Mouse (Mus musculus): ENCODE results near the gene Atg5. TPM values are rescaled to one million over a fixed set of nuclear protein-coding genes. Genes with fewer than 3 reads are reported as not detected.
"Not testable (repeated sequence)": the region's sequence is repeated elsewhere in the genome, so short reads cannot be mapped to it uniquely, and the experiment has no call there.

Gene Atg5
- polyA plus RNA-seq, 1 experiment, result 0.45 TPM

- TF ChIP-seq TAL1 (IDR thresholded peaks at IDR 0.05; ENCODE audit: low read length) (no peak), GATA1 (IDR thresholded peaks at IDR 0.05; ENCODE audit: low read length) (no peak)
- peaks cover 4% of the 10 kb centered on the region for H3K4me1 ChIP-seq (ENCODE audit: control insufficient read depth)
- H3K36me3 ChIP-seq (ENCODE audit: control insufficient read depth), result peaks cover 18% of the 10 kb centered on the region
- no peaks in the 10 kb centered on the region for H3K27me3 ChIP-seq (ENCODE audit: control insufficient read depth)
- H3K9me3 ChIP-seq (ENCODE audit: control insufficient read depth, low read length), result no peaks in the 10 kb centered on the region
- no peak overlapping the region for H3K4me3 ChIP-seq (replicated peaks)
These were observed 57.7 kb downstream of the Atg5 start for GRCm38 (mm10) chr10:44325551-44326500.

DNA sequence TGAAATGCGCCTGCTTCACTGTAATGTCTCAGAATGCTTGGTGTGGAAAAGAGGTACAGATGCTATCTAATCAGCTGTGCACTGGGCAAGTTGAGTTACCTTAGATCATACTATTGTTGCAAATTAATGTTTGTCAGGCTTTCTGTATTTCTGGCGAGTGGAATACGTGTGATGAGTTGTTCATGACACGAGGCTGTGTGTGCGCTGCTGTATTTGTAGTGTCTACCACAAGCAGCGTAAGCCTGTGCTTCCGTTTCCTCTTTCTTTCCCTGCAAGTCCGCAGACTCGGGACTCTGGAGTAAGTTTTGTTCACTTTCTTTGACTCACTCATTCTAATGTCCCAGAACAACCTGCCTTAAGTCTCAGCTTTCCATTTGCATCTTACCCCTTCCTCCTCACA, 58.9 kb downstream of the Atg5 start:
- Histone ChIP-seq H3K27me3 (ENCODE audit: control insufficient read depth) (no peaks in the 10 kb centered on the region), H3K9me3 (ENCODE audit: control insufficient read depth, low read length) (no peaks in the 10 kb centered on the region), H3K4me1 (ENCODE audit: control insufficient read depth) (peaks cover 12% of the 10 kb centered on the region), H3K4me3 (replicated peaks) (no peak overlapping the region), H3K36me3 (ENCODE audit: control insufficient read depth) (peaks cover 14% of the 10 kb centered on the region)
- TF ChIP-seq TAL1 (IDR thresholded peaks at IDR 0.05; ENCODE audit: low read length), result no peak
- TF ChIP-seq GATA1 (IDR thresholded peaks at IDR 0.05; ENCODE audit: low read length), result no peak

GRCm38 (mm10) chr10:44328347-44328746, 60.2 kb downstream of the Atg5 start:
- Histone ChIP-seq H3K4me1 (ENCODE audit: control insufficient read depth) (peaks cover 25% of the 10 kb centered on the region), H3K27me3 (ENCODE audit: control insufficient read depth) (no peaks in the 10 kb centered on the region), H3K4me3 (replicated peaks) (no peak overlapping the region), H3K36me3 (ENCODE audit: control insufficient read depth) (peaks cover 8% of the 10 kb centered on the region), H3K9me3 (ENCODE audit: control insufficient read depth, low read length) (no peaks in the 10 kb centered on the region)
- TF ChIP-seq GATA1 (IDR thresholded peaks at IDR 0.05; ENCODE audit: low read length) (no peak), TAL1 (IDR thresholded peaks at IDR 0.05; ENCODE audit: low read length) (no peak)

DNA sequence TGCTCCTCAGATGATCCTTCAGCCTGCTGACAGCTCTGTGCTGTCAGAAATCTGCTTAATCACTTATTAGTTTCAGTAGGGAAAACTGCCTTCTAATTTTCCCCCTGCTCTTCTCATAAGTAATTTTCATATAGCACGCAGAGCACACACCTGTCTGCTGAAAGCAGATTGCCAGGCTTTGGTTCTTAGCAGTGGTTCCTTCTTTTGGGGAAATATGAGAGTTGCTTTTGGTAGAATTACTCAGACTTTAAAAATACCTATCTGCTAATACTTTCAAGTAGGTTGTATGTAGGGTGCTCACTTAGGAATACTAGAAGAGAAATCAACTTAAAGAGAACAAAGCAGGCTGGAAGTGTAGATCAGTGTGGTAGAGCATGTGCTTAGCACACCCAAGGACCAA, 62.6 kb downstream of the Atg5 start:
- no peak for TF ChIP-seq TAL1 (IDR thresholded peaks at IDR 0.05; ENCODE audit: low read length)
- no peak for TF ChIP-seq GATA1 (IDR thresholded peaks at IDR 0.05; ENCODE audit: low read length)
- H3K4me1 ChIP-seq (ENCODE audit: control insufficient read depth), result peaks cover 42% of the 10 kb centered on the region
- no peaks in the 10 kb centered on the region for H3K27me3 ChIP-seq (ENCODE audit: control insufficient read depth)
- H3K36me3 ChIP-seq (ENCODE audit: control insufficient read depth), result peaks cover 9% of the 10 kb centered on the region
- H3K4me3 ChIP-seq (replicated peaks), result no peak overlapping the region
- H3K9me3 ChIP-seq (ENCODE audit: control insufficient read depth, low read length), result no peaks in the 10 kb centered on the region

DNA sequence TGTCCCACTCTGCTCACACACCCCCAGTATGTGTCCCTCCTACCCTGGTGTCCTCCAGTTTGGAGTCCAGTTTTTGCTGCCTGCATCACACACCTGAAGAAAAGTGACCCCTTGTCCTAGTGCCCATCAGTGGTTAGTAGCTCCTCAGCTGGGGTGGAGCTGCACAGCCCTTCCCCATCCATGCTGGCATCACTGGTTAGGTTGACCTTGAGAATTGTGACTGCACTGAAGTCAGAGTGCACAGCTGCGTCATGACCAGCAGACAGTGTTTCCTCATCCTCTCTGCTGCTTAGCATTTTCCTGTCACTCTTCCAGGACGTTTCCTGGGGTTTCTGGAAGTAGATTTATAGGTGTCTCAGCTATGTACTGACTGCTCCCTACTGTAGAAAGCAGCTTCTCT, 63.3 kb downstream of the Atg5 start:
- TF ChIP-seq TAL1 (IDR thresholded peaks at IDR 0.05; ENCODE audit: low read length) (no peak), GATA1 (IDR thresholded peaks at IDR 0.05; ENCODE audit: low read length) (no peak)
- Histone ChIP-seq H3K4me3 (replicated peaks) (no peak overlapping the region), H3K9me3 (ENCODE audit: control insufficient read depth, low read length) (no peaks in the 10 kb centered on the region), H3K4me1 (ENCODE audit: control insufficient read depth) (peaks cover 48% of the 10 kb centered on the region), H3K36me3 (ENCODE audit: control insufficient read depth) (peaks cover 16% of the 10 kb centered on the region), H3K27me3 (ENCODE audit: control insufficient read depth) (no peaks in the 10 kb centered on the region)

DNA sequence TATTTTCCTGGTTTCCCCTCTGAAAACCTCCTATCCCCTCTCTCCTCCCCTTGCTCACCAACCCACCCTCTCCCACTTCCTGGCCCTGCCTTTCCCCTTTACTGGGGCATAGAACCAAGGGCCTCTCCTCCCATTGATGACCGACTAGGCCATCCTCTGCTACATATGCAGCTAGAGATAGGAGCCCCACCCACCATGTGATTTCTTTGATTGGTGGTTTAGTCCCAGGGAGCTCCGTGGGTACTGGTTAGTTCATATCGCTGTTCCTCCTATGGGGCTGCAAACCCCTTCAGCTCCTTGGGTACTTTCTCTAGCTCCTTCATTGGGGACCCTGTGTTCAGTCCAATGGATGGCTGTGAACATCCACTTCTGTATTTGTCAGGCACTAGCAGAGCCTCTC, 64.5 kb downstream of the Atg5 start:
- H3K36me3 ChIP-seq (ENCODE audit: control insufficient read depth), result peaks cover 17% of the 10 kb centered on the region
- H3K27me3 ChIP-seq (ENCODE audit: control insufficient read depth); H3K9me3 ChIP-seq (ENCODE audit: control insufficient read depth, low read length); H3K4me3 ChIP-seq (replicated peaks): not testable (repeated sequence)
- TF ChIP-seq TAL1 (IDR thresholded peaks at IDR 0.05; ENCODE audit: low read length) (peak; percentile 50; the same call in 2 of the 3 replicates), GATA1 (IDR thresholded peaks at IDR 0.05; ENCODE audit: low read length) (0 out of 2 replicates have a peak, but pooled peaks have one; percentile 22)
- H3K4me1 ChIP-seq (ENCODE audit: control insufficient read depth), result peaks cover 60% of the 10 kb centered on the region

DNA sequence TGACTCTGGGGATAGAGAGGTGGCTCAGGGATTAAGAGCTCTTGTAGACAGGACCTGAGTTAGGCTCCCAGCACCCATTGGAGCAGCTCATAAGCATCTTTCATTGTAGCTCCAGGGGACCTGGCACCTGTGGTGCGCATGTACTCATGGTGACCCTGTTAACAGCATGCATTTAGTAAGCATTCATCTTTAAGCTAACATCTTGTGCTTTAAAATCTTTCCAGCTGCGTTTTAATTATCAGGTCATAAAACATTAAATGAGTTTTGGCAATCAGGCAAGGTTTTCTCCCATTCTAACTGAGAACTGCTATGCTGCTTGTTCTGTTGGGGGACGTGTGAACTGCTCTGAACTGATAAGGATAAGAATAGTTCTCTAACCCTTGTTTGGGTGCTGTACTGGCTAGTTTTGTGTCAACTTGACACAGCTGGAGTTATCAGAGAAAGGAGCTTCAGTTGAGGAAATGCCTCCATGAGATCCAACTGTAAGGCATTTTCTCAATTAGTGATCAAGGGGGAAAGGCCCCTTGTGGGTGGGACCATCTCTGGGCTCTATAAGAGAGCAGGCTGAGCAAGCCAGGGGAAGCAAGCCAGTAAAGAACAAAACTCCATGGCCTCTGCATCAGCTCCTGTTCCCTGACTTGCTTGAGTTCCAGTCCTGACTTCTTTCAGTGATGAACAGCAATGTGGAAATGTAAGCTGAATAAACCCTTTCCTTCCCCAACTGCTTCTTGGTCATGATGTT, 68.7 kb downstream of the Atg5 start:
- H3K4me1 ChIP-seq (ENCODE audit: control insufficient read depth), result peaks cover 73% of the 10 kb centered on the region

GRCm38 (mm10) chr10:44338571-44338970, 70.4 kb downstream of the Atg5 start:
- H3K27me3 ChIP-seq (ENCODE audit: control insufficient read depth), result no peaks in the 10 kb centered on the region
- TF ChIP-seq GATA1 (IDR thresholded peaks at IDR 0.05; ENCODE audit: low read length) (no peak), TAL1 (IDR thresholded peaks at IDR 0.05; ENCODE audit: low read length) (no peak)
- peaks cover 56% of the 10 kb centered on the region for H3K4me1 ChIP-seq (ENCODE audit: control insufficient read depth)
- peaks cover 14% of the 10 kb centered on the region for H3K36me3 ChIP-seq (ENCODE audit: control insufficient read depth)
- no peaks in the 10 kb centered on the region for H3K9me3 ChIP-seq (ENCODE audit: control insufficient read depth, low read length)
- H3K4me3 ChIP-seq (replicated peaks), result no peak overlapping the region

More for the DNA sequence above, 68.7 kb downstream of the Atg5 start:
- peaks cover 15% of the 10 kb centered on the region for H3K36me3 ChIP-seq (ENCODE audit: control insufficient read depth)
- H3K4me3 ChIP-seq (replicated peaks); H3K27me3 ChIP-seq (ENCODE audit: control insufficient read depth); H3K9me3 ChIP-seq (ENCODE audit: control insufficient read depth, low read length): not testable (repeated sequence)

GRCm38 (mm10) chr10:44339326-44339725, 71.2 kb downstream of the Atg5 start:
- no peak for TF ChIP-seq TAL1 (IDR thresholded peaks at IDR 0.05; ENCODE audit: low read length)
- TF ChIP-seq GATA1 (IDR thresholded peaks at IDR 0.05; ENCODE audit: low read length), result no peak
- Histone ChIP-seq H3K4me1 (ENCODE audit: control insufficient read depth) (peaks cover 51% of the 10 kb centered on the region), H3K36me3 (ENCODE audit: control insufficient read depth) (peaks cover 14% of the 10 kb centered on the region), H3K4me3 (replicated peaks) (no peak overlapping the region), H3K9me3 (ENCODE audit: control insufficient read depth, low read length) (no peaks in the 10 kb centered on the region), H3K27me3 (ENCODE audit: control insufficient read depth) (no peaks in the 10 kb centered on the region)
